Mouse (Mus musculus) urinary bladder, postnatal 36 days (tissue): ENCODE measurements at regions not wholly inside any gene's neighbourhood (a gene's known extent, or its start where the extent isn't known, plus 50 kb on each side); places are given as distances from the start of the nearest gene placed in this dataset.

Experiments
- DNase-seq, 2 experiments: peaks; one replicate each; pipeline ENCODE4 v3.0.0; 2022; ENCODE audit warnings: low spot score in 2 of 2, mixed read lengths in 1 of 2

GRCm38 (mm10) chr2:170219611-170220401 is 71.9 kb upstream of the Zfp217 start:
- DNase-seq, result no peak

GRCm38 (mm10) chr2:170219161-170219581 is 71.3 kb upstream of the Zfp217 start:
- no peak for DNase-seq

- peak; percentile 64 to 71 for DNase-seq
These were observed 70.5 kb upstream of the Zfp217 start for GRCm38 (mm10) chr2:170218230-170219044.

GRCm38 (mm10) chr2:170216311-170216710 is 68.4 kb upstream of the Zfp217 start:
- no peak for DNase-seq

GRCm38 (mm10) chr2:170209121-170209520 is 61.2 kb upstream of the Zfp217 start:
- DNase-seq, result peak; percentile 67 to 85

GRCm38 (mm10) chr2:170207878-170208277 is 60.0 kb upstream of the Zfp217 start:
- no peak for DNase-seq

GRCm38 (mm10) chr2:170207395-170207794 is 59.5 kb upstream of the Zfp217 start:
- no peak for DNase-seq

GRCm38 (mm10) chr2:170206870-170207269 is 59.0 kb upstream of the Zfp217 start:
- DNase-seq, result no peak

- DNase-seq, result no peak
These were observed 58.5 kb upstream of the Zfp217 start for GRCm38 (mm10) chr2:170206442-170206754.

GRCm38 (mm10) chr2:170205591-170206441 is 57.9 kb upstream of the Zfp217 start:
- no peak for DNase-seq

- DNase-seq, result no peak
These were observed 57.0 kb upstream of the Zfp217 start for GRCm38 (mm10) chr2:170204768-170205514.

- DNase-seq, result no peak
These were observed 55.6 kb upstream of the Zfp217 start for GRCm38 (mm10) chr2:170203496-170203895.

GRCm38 (mm10) chr2:170201816-170202371 is 54.0 kb upstream of the Zfp217 start:
- no peak for DNase-seq
